Mouse (Mus musculus) hindbrain, embryonic 11.5 days (tissue): Measurements from ENCODE around the gene Sell. TPM values are rescaled to one million over a fixed set of nuclear protein-coding genes. Genes with fewer than 3 reads are reported as not detected.

ENCODE experiments used
- ATAC-seq: fragments of 200-750 bp; cut with Nextera tagmentation; 2 replicates; pipeline ENCODE4 v1.8.0; 2017; ENCODE audit warnings: mild to moderate bottlenecking, moderate TSS enrichment, moderate library complexity; ENCODE audit not compliant: low FRiP score
- DNase-seq: peaks from one replicate; pipeline ENCODE4 v3.0.0-alpha.2; 2015; ENCODE audit warnings: low spot score
- H3K27ac ChIP-seq: fragments of 300-500 bp; sonication (generic); 2 replicates; pipeline ENCODE4 v1.5.1; 2014; ENCODE audit warnings: mild to moderate bottlenecking, low read depth, low read length
- H3K27me3 ChIP-seq: fragments of 300-500 bp; sonication (generic); 2 replicates; pipeline ENCODE4 v1.6.1; 2014; ENCODE audit warnings: mild to moderate bottlenecking, low read length, moderate library complexity, mixed read lengths; ENCODE audit not compliant: control insufficient read depth, insufficient read depth
- H3K36me3 ChIP-seq: fragments of 300-500 bp; sonication (generic); 2 replicates; pipeline ENCODE4 v1.6.1; 2014; ENCODE audit warnings: mild to moderate bottlenecking, low read length, moderate library complexity, mixed read lengths; ENCODE audit not compliant: control insufficient read depth, insufficient read depth
- H3K4me1 ChIP-seq: fragments of 300-500 bp; sonication (generic); replicated peaks from 2 replicates; pipeline ENCODE4 v1.6.1; 2014; ENCODE audit warnings: low read length, mixed read lengths; ENCODE audit not compliant: control insufficient read depth, insufficient read depth
- H3K4me2 ChIP-seq: fragments of 300-500 bp; sonication (generic); replicated peaks from 2 replicates; pipeline ENCODE4 v1.6.1; 2014; ENCODE audit warnings: mild to moderate bottlenecking, low read depth, low read length
- H3K4me3 ChIP-seq: fragments of 300-500 bp; sonication (generic); 2 replicates; pipeline ENCODE4 v1.5.1; 2014; ENCODE audit warnings: low read depth, low read length
- H3K9ac ChIP-seq: fragments of 300-500 bp; sonication (generic); 2 replicates; pipeline ENCODE4 v1.6.1; 2014; ENCODE audit warnings: low read depth, low read length
- H3K9me3 ChIP-seq: fragments of 300-500 bp; sonication (generic); 2 replicates; pipeline ENCODE4 v1.6.1; 2016; ENCODE audit warnings: low read length; ENCODE audit not compliant: control insufficient read depth
- WGBS: fragments of 180-500 bp; shearing (Covaris S2); extraction: QIAGEN DNeasy Blood & Tissue Kit; methylation state at CpG from one replicate; pipeline ENCODE4 v1.1.7; 2014; 5-methylcytosine and 5-hydroxymethylcytosine counted together
- polyA plus RNA-seq: library from polyadenylated mRNA; unstranded; fragments of >200 nt; fragmentation: Nextera tagmentation; extraction: Ambion mirVana; gene quantifications from 2 replicates; pipeline ENCODE4 v1.2.1, GENCODE M21; 2014

Sell gene
- polyA plus RNA-seq, 1 experiment from 2014 or later, result not detected

DNA sequence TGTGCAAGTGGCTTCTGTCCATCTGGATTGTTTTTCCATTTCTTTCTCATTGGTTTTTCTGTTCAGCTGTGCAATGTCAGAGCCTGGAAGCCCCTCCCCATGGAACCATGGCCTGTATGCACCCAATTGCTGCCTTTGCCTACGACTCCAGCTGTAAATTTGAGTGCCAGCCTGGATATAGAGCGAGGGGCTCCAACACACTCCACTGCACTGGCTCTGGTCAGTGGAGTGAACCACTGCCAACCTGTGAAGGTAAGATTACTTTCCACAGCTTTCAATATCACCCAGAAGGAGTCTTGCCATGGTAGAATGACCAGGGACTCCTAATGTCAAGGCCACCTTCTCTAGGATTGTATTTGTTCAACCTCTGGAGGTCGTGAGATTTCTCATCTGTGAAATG is 68.2 kb downstream of the Sell start:
- H3K4me1 ChIP-seq, result no peaks in the 10 kb centered on the region
- ATAC-seq (no peak), DNase-seq (no peak)
- no peak overlapping the region for H3K9ac ChIP-seq
- 75% methylated on average over 3 of the region's 3 CpGs for WGBS
- H3K9me3 ChIP-seq, result no peaks in the 10 kb centered on the region
- H3K4me3 ChIP-seq, result no peak overlapping the region
- no peaks in the 10 kb centered on the region for H3K36me3 ChIP-seq
- no peak overlapping the region for H3K4me2 ChIP-seq
- H3K27me3 ChIP-seq, result no peaks in the 10 kb centered on the region
- no peak overlapping the region for H3K27ac ChIP-seq

DNA sequence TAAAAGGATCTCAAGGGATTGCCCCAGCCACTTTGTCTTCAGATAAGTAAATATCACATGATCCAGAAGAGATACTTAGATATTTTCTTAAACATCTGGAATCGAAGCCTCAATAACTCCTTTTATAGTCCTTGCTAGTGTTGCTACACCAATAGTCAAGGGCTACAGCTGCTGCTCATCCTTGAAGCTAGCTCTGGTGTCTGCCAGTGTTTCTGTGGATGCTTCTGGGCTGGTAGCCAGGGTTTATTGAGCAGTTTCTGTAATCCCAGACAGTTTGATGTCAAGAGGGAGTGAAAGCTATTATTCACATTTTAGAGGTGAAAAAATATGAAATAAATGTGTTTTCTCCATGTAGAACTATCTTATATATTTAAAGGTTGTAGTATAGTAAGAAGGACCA is 70.8 kb downstream of the Sell start:
- Histone ChIP-seq H3K27ac (no peak overlapping the region), H3K9me3 (no peaks in the 10 kb centered on the region), H3K4me2 (no peak overlapping the region), H3K9ac (no peak overlapping the region), H3K4me1 (no peaks in the 10 kb centered on the region), H3K36me3 (no peaks in the 10 kb centered on the region), H3K4me3 (no peak overlapping the region), H3K27me3 (no peaks in the 10 kb centered on the region)
- ATAC-seq (no peak), DNase-seq (no peak)
- WGBS, result 89% methylated on average over 1 of the region's 1 CpGs

Other genes starting within 250 kb of the Sell start
- 21.8 TPM in 2 replicates for gene Scyl3, start 132.9 kb upstream of the Sell start, polyA plus RNA-seq
- gene BC055324, start 67.2 kb upstream of the Sell start, polyA plus RNA-seq, result 26.1 and 29.8 TPM in 2 replicates
- 8.2 and 11.2 TPM in 2 replicates for gene Mettl18, start 67.1 kb upstream of the Sell start, polyA plus RNA-seq
- not detected in 2 replicates for gene Sele, start 13.7 kb upstream of the Sell start, polyA plus RNA-seq
- gene Selp, start 53.3 kb downstream of the Sell start, polyA plus RNA-seq, result 0.06 TPM in 1 of 2 replicates, not detected in the other
- gene F5, start 89.9 kb downstream of the Sell start, polyA plus RNA-seq, result 0.28 TPM in 2 replicates
- 9.2 and 9.4 TPM in 2 replicates for gene Slc19a2, start 187.1 kb downstream of the Sell start, polyA plus RNA-seq
- gene Ccdc181, start 213.6 kb downstream of the Sell start, polyA plus RNA-seq, result 16.3 and 18.1 TPM in 2 replicates
- 30.4 and 32.8 TPM in 2 replicates for gene Nme7, start 242.1 kb downstream of the Sell start, polyA plus RNA-seq
- 28.8 and 30.8 TPM in 2 replicates for gene Blzf1, start 245.5 kb downstream of the Sell start, polyA plus RNA-seq